Mouse (Mus musculus) lung, adult 2 months (tissue): Measurements from ENCODE around the gene Irf2.

Source experiments
- CTCF ChIP-seq: fragments of 200-500 bp; IDR thresholded peaks from 2 replicates; pipeline ENCODE4 v1.5.1; 2011; ENCODE audit warnings: mild to moderate bottlenecking, low read length, control low read depth; ENCODE audit not compliant: insufficient read depth
- POLR2A ChIP-seq: fragments of 200-500 bp; IDR thresholded peaks from 2 replicates; pipeline ENCODE4 v1.6.1; 2011; ENCODE audit warnings: low read depth, mild to moderate bottlenecking, control low read depth, low read length, borderline replicate concordance; ENCODE audit errors: extremely low read depth

DNA sequence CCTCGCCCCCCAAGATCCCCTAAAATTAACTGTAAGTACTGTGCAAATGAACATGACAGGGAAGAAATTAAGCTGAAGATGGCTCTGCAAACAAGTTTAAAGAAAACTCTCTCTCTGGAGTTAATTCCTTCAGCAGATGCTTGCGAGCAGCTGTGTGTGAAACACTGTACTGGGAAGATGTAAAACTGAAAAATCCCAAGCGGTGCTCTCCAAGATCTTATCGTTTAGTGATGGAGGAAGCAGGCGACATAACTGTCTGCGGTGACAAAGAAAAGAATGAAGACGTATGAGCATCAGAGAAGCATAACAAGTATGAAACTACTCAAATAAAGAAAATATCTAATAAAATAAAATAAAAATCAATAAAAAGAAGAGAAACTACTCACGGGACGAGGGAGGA lies 18.1 kb downstream of the Irf2 start:
- TF ChIP-seq CTCF (no peak), POLR2A (no peak)
